Comparison of ENCODE assay signal across 8 mouse cellular contexts in genomic region chr9:121718792-121719318, GRCm38 (mm10). TPM values are rescaled to one million over a fixed set of nuclear protein-coding genes. Genes with fewer than 3 reads are reported as not detected.
DNase-seq lines count a peak whose midpoint lies in the region; ATAC-seq lines count a peak whose summit lies in the region.

TSS of gene Nktr (plus strand) at chr9:121719169.

- intact Hi-C loops in gastrocnemius, postnatal 14 days (cut with DNase I; ENCODE audit: low total_unique reads): no loop called here
- intact Hi-C loops in left cerebral cortex, postnatal 10 days (cut with DNase I): no loop called here

- peak; percentile 99 for DNase-seq in adrenal gland, adult (ENCODE audit: inconsistent age in 2 of 2, low spot score in 1 of 2)
- DNase-seq in embryo, embryonic 10.5 days (ENCODE audit: low spot score): peak; percentile 99
- peak; percentile 99 for DNase-seq in gastrocnemius, postnatal 14 days
- DNase-seq in left cerebral cortex, postnatal 10 days (ENCODE audit: extremely low spot score in 1 of 2, low spot score in 2 of 2): peak; percentile 97 to 99
- DNase-seq in right cerebral cortex, postnatal 25 days: peak; percentile 99
- DNase-seq in urinary bladder, postnatal 4 days (ENCODE audit: low spot score in 2 of 2): peak; percentile 97 to 98

- ATAC-seq in inflammation-experienced regulatory T-cells, adult 6 months: peak; percentile 89
- ATAC-seq in megakaryocyte-erythroid progenitor cell, adult 5-6 weeks (replicated peaks; ENCODE audit: low FRiP score, low TSS enrichment, poor library complexity, severe bottlenecking): peak; percentile 95

RNA-seq across cellular contexts. Expression of gene Nktr, which starts in this region (rescaled TPM):
- 10 to 100 TPM; 24.2 to 29.9 TPM for total RNA-seq in gastrocnemius, postnatal 14 days (2021)
- polyA plus RNA-seq in inflammation-experienced regulatory T-cells, adult 6 months (2017; shearing (Covaris generic)): 100 to 1,000 TPM; 108 to 126 (median 117) TPM
- total RNA-seq in left cerebral cortex, postnatal 10 days (2021): 100 to 1,000 TPM; 112 to 119 TPM
- 161 and 173 TPM in 2 replicates for total RNA-seq in megakaryocyte-erythroid progenitor cell, adult 5-6 weeks (2014; fragmentation: Nextera tagmentation)
- total RNA-seq in megakaryocyte-erythroid progenitor cell, adult 5-6 weeks (2017): 132 and 146 TPM in 2 replicates

Comparison
In these comparisons a context has a peak if more than half of its experiments do, and no peak if none do; other contexts are left out.
1. Peak in every context shown above with its lines: DNase-seq and ATAC-seq.